Mouse (Mus musculus) neural tube, embryonic 13.5 days (tissue): ENCODE measurements around the gene Vezf1. TPM values are rescaled to one million over a fixed set of nuclear protein-coding genes. Genes with fewer than 3 reads are reported as not detected.

ENCODE experiments used
- ATAC-seq: fragments of 200-750 bp; cut with Nextera tagmentation; 2 replicates; pipeline ENCODE4 v1.8.0; 2017; ENCODE audit warnings: low read depth, mild to moderate bottlenecking, moderate TSS enrichment, moderate library complexity
- H3K27ac ChIP-seq: fragments of 300-500 bp; sonication (generic); replicated peaks from 2 replicates; pipeline ENCODE4 v1.5.1; 2015; ENCODE audit warnings: moderate library complexity, mild to moderate bottlenecking, inconsistent platforms
- H3K27me3 ChIP-seq: fragments of 300-500 bp; sonication (generic); 2 replicates; pipeline ENCODE4 v1.6.1; 2015; ENCODE audit warnings: mild to moderate bottlenecking, inconsistent platforms
- H3K36me3 ChIP-seq: fragments of 300-500 bp; sonication (generic); 2 replicates; pipeline ENCODE4 v1.6.1; 2015; ENCODE audit warnings: mild to moderate bottlenecking, inconsistent platforms
- H3K4me1 ChIP-seq: fragments of 300-500 bp; sonication (generic); replicated peaks from 2 replicates; pipeline ENCODE4 v1.6.1; 2015; ENCODE audit warnings: inconsistent platforms
- H3K4me2 ChIP-seq: fragments of 300-500 bp; sonication (generic); 2 replicates; pipeline ENCODE4 v1.6.1; 2015; ENCODE audit warnings: inconsistent platforms, mild to moderate bottlenecking, moderate library complexity
- H3K4me3 ChIP-seq: fragments of 300-500 bp; sonication (generic); 2 replicates; pipeline ENCODE4 v1.5.1; 2015; ENCODE audit warnings: mild to moderate bottlenecking, inconsistent platforms
- H3K9ac ChIP-seq: fragments of 300-500 bp; sonication (generic); 2 replicates; pipeline ENCODE4 v1.6.1; 2015; ENCODE audit warnings: moderate library complexity, mild to moderate bottlenecking, inconsistent platforms
- H3K9me3 ChIP-seq: fragments of 300-500 bp; sonication (generic); 2 replicates; pipeline ENCODE4 v1.6.1; 2016; ENCODE audit warnings: inconsistent platforms
- WGBS: fragments of 180-500 bp; shearing (Covaris S2); methylation state at CpG from one replicate; pipeline ENCODE4 v1.1.7; 2015; 5-methylcytosine and 5-hydroxymethylcytosine counted together
- polyA plus RNA-seq: library from polyadenylated mRNA; unstranded; fragments of >200 nt; fragmentation: Nextera tagmentation; extraction: Ambion mirVana; gene quantifications from 2 replicates; pipeline ENCODE4 v1.2.1, GENCODE M21; 2015

Vezf1 gene
- polyA plus RNA-seq, 1 experiment from 2014 or later: 53.9 TPM

GRCm38 (mm10) chr11:88057788-88058187 lies 10.3 kb upstream of the Vezf1 start:
- no peaks in the 10 kb centered on the region for H3K27me3 ChIP-seq
- H3K9ac ChIP-seq: no peak overlapping the region
- no peak overlapping the region for H3K4me3 ChIP-seq
- peaks cover 7% of the 10 kb centered on the region; the same call in 1 of the 2 replicates for H3K4me1 ChIP-seq
- no peak overlapping the region for H3K4me2 ChIP-seq
- H3K27ac ChIP-seq: no peak overlapping the region
- 79% methylated on average over 2 of the region's 2 CpGs for WGBS
- ATAC-seq: no peak
- H3K36me3 ChIP-seq: peaks cover 7% of the 10 kb centered on the region
- no peaks in the 10 kb centered on the region for H3K9me3 ChIP-seq

GRCm38 (mm10) chr11:88059141-88059540 lies 8.9 kb upstream of the Vezf1 start:
- 47% methylated on average over 2 of the region's 2 CpGs for WGBS
- Histone ChIP-seq H3K9ac (no peak overlapping the region), H3K27ac (no peak overlapping the region), H3K4me2 (no peak overlapping the region), H3K9me3 (no peaks in the 10 kb centered on the region), H3K4me3 (no peak overlapping the region), H3K27me3 (no peaks in the 10 kb centered on the region), H3K4me1 (no peaks in the 10 kb centered on the region), H3K36me3 (0 out of 2 replicates have a peak, but pooled peaks cover 3% of the 10 kb centered on the region)
- peak; percentile 79 for ATAC-seq

DNA sequence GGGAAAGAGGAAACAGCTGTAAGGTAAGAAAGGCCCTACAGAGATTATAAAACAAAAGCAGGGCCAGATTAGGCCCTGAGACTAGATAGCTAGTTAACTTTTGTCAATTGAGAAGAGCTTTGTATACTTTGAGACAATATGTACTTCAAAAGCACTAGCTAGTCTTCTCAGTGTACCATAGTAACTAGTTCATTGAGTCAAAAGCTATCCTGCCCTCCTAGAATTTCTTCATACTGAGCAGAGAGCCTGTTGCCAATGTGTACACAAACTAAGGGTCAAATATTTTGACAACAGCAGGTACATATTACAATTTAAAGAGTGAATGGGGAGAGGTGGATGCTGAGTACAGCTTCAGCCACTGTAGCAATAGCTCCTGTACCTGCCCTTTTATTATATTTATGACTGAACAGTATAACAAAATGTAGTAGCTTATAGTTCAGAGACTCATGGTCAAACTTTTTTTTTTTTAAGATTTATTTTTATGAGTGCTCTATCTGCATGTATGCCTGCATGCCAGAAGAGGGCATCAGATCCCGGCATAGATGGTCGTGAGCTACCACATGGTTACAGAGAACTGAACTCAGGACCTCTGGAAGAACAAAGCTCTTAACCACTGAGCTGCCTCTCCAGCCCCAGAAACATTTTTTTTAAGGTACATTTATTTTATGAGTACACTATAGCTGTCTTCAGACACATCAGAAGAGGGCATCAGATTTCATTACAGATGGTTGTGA lies 6.0 kb upstream of the Vezf1 start:
- H3K4me3 ChIP-seq: no peak overlapping the region
- 91% methylated on average over 2 of the region's 2 CpGs for WGBS

GRCm38 (mm10) chr11:88065732-88066131 lies 2.3 kb upstream of the Vezf1 start:
- no peaks in the 10 kb centered on the region for H3K27me3 ChIP-seq
- H3K9me3 ChIP-seq: no peaks in the 10 kb centered on the region
- no peak overlapping the region for H3K4me3 ChIP-seq
- no peak for ATAC-seq
- peaks cover 25% of the 10 kb centered on the region for H3K4me1 ChIP-seq
- no peak overlapping the region for H3K4me2 ChIP-seq
- no peaks in the 10 kb centered on the region for H3K36me3 ChIP-seq
- H3K9ac ChIP-seq: no peak overlapping the region
- no peak overlapping the region for H3K27ac ChIP-seq

More for the DNA sequence above, 6.0 kb upstream of the Vezf1 start:
- no peak overlapping the region for H3K9ac ChIP-seq
- H3K4me2 ChIP-seq: no peak overlapping the region
- H3K36me3 ChIP-seq: no peaks in the 10 kb centered on the region
- H3K27me3 ChIP-seq: no peaks in the 10 kb centered on the region
- no peak overlapping the region for H3K27ac ChIP-seq
- H3K9me3 ChIP-seq: no peaks in the 10 kb centered on the region
- no peak for ATAC-seq
- H3K4me1 ChIP-seq: peaks cover 6% of the 10 kb centered on the region

DNA sequence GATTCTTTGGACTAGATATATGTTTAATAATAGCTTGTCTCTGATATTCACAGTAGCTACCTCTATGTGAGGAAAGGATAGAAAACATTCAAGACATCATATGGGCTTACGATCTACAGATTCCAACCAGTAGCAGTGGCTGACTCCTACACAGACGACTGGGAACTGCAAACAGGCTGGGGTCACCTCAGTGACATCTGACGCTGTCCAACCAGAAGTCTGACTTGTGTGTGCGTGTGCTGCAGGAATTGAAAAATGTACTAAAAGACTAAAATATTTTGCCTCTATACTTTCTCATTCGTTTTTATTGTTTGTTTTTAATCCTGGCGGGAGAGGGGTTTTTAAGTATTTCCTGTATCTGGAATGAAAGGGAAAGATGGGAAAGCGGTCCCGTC lies 891 bp upstream of the Vezf1 start:
- peak overlapping the region; percentile 93 for H3K4me3 ChIP-seq
- peak overlapping the region; percentile 100 for H3K9ac ChIP-seq
- H3K4me2 ChIP-seq: peak overlapping the region; percentile 91
- H3K27ac ChIP-seq: peak overlapping the region; percentile 99
- peaks cover 40% of the 10 kb centered on the region for H3K4me1 ChIP-seq
- H3K9me3 ChIP-seq: no peaks in the 10 kb centered on the region
- ATAC-seq: no peak
- no peaks in the 10 kb centered on the region for H3K36me3 ChIP-seq
- WGBS: 2% methylated on average over 8 of the region's 8 CpGs
- no peaks in the 10 kb centered on the region for H3K27me3 ChIP-seq

GRCm38 (mm10) chr11:88068411-88069245 lies 549 bp downstream of the Vezf1 start:
- H3K27ac ChIP-seq: peak overlapping the region; percentile 99
- H3K27me3 ChIP-seq: no peaks in the 10 kb centered on the region
- WGBS: under 1% methylated on average over 51 of the region's 92 CpGs
- ATAC-seq: peak; percentile 78
- peaks cover 54% of the 10 kb centered on the region for H3K4me1 ChIP-seq
- H3K9ac ChIP-seq: peak overlapping the region; percentile 100
- H3K4me2 ChIP-seq: peak overlapping the region; percentile 91
- no peaks in the 10 kb centered on the region for H3K9me3 ChIP-seq
- peak overlapping the region; percentile 93 for H3K4me3 ChIP-seq
- H3K36me3 ChIP-seq: peaks cover 8% of the 10 kb centered on the region

DNA sequence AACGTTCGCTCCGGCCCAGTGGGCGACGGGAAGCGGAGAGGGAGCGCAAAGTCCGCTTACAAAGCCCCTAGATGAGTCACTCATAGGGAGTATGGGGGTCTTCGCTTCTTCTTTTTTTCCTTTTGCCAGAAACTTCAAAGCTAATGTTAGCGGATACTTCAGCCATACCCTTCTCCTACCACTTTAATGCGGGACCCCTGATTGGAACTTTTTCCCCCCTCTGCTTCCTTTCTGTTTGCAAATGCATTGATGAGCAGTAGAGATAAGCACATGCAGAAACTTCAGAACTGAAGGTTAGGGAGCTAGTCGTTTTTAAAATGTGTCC lies 1.1 kb downstream of the Vezf1 start:
- 0% methylated on average over 12 of the region's 12 CpGs for WGBS
- H3K9ac ChIP-seq: peak overlapping the region; percentile 100
- no peaks in the 10 kb centered on the region for H3K27me3 ChIP-seq
- H3K36me3 ChIP-seq: peaks cover 12% of the 10 kb centered on the region
- no peak for ATAC-seq
- H3K27ac ChIP-seq: peak overlapping the region; percentile 99
- H3K4me2 ChIP-seq: peak overlapping the region; percentile 91
- H3K4me1 ChIP-seq: peaks cover 59% of the 10 kb centered on the region
- no peaks in the 10 kb centered on the region for H3K9me3 ChIP-seq
- H3K4me3 ChIP-seq: peak overlapping the region; percentile 93

GRCm38 (mm10) chr11:88070392-88070791 lies 2.3 kb downstream of the Vezf1 start:
- Histone ChIP-seq H3K4me2 (peak overlapping the region; percentile 91), H3K4me3 (peak overlapping the region; percentile 93), H3K4me1 (peaks cover 69% of the 10 kb centered on the region), H3K27me3 (no peaks in the 10 kb centered on the region), H3K9ac (peak overlapping the region; percentile 100), H3K27ac (no peak overlapping the region), H3K9me3 (no peaks in the 10 kb centered on the region), H3K36me3 (peaks cover 22% of the 10 kb centered on the region)
- ATAC-seq: no peak
- 9% methylated on average over 4 of the region's 4 CpGs for WGBS

DNA sequence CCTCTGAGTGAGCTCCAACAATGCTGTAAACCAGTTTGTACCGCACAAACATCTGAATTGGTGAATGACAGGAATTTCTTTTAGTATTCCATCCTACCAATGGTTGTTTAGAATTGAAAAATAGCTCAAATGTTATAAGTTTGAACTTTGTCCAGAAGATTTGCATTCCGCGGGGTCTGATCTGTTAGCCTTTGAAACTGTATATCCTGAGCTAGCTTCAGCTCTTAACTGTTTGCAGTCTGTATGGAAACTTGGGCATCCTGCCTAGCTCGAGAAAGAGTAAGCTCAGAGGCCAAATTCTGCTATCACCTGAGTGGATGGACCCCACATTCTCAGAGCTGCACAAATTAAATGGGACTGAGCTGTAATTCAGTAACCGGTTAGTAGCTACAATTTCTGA lies 3.0 kb downstream of the Vezf1 start:
- Histone ChIP-seq H3K27ac (no peak overlapping the region), H3K36me3 (peaks cover 23% of the 10 kb centered on the region), H3K4me3 (peak overlapping the region; percentile 93), H3K27me3 (no peaks in the 10 kb centered on the region), H3K9me3 (no peaks in the 10 kb centered on the region), H3K9ac (peak overlapping the region; percentile 100), H3K4me2 (peak overlapping the region; percentile 91), H3K4me1 (peaks cover 77% of the 10 kb centered on the region)
- WGBS: 60% methylated on average over 5 of the region's 5 CpGs
- no peak for ATAC-seq

- H3K4me3 ChIP-seq: peak overlapping the region; percentile 0; the same call in 1 of the 2 replicates
- no peak overlapping the region for H3K9ac ChIP-seq
- ATAC-seq: no peak
- WGBS: 90% methylated on average over 14 of the region's 14 CpGs
- H3K36me3 ChIP-seq: peaks cover 44% of the 10 kb centered on the region
- no peak overlapping the region for H3K4me2 ChIP-seq
- H3K9me3 ChIP-seq: no peaks in the 10 kb centered on the region
- H3K27me3 ChIP-seq: no peaks in the 10 kb centered on the region
- no peak overlapping the region for H3K27ac ChIP-seq
- H3K4me1 ChIP-seq: peaks cover 67% of the 10 kb centered on the region
Observed at GRCm38 (mm10) chr11:88073343-88073875, 5.3 kb downstream of the Vezf1 start.

DNA sequence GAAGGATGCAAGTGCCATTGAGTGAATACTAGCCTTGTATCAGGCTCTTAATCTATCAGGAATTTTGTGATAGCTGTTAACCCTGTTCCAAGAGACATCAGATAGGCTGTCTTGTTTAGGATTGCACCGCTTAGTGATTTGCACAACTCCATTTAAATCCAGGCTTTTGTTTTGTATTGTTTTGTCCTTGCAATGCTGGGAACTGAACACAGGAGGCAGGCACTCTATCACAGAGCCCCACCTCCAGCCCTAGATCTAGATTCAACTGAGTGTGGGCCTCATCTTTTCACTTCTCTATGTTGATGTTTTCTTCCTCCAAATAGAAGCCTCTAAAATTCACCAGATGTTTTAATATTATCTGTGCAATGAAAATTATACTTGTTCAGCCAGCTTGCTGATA lies 7.6 kb downstream of the Vezf1 start:
- Histone ChIP-seq H3K4me1 (peaks cover 52% of the 10 kb centered on the region), H3K9me3 (no peaks in the 10 kb centered on the region), H3K4me3 (no peak overlapping the region), H3K36me3 (peaks cover 67% of the 10 kb centered on the region), H3K27me3 (no peaks in the 10 kb centered on the region), H3K27ac (no peak overlapping the region), H3K9ac (no peak overlapping the region), H3K4me2 (no peak overlapping the region)
- ATAC-seq: no peak
- WGBS: 27% methylated on average over 1 of the region's 1 CpGs

DNA sequence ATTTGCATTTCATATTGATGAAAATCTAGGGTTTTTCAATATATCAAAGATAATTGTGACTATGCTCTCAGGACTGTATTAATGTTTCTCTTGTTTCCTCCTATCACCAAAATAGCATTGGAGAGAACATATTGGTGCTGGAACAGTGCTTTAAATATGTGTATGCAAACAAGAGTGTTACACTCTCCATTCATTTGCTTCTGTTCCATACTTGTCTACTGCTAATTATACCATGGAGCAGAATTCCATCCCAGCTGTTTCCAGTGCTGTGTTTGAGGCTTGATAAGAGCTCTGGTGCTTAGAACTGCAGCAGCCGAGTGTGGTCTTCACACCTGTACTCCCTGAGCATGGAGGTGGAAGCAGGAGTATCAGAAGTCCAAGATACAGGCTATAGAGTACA lies 8.3 kb downstream of the Vezf1 start:
- no peak overlapping the region for H3K9ac ChIP-seq
- no peak overlapping the region for H3K4me3 ChIP-seq
- H3K4me2 ChIP-seq: no peak overlapping the region
- H3K36me3 ChIP-seq: peaks cover 74% of the 10 kb centered on the region
- H3K9me3 ChIP-seq: no peaks in the 10 kb centered on the region
- no peak for ATAC-seq
- WGBS: 90% methylated on average over 1 of the region's 1 CpGs
- H3K27ac ChIP-seq: no peak overlapping the region
- no peaks in the 10 kb centered on the region for H3K27me3 ChIP-seq
- peaks cover 46% of the 10 kb centered on the region for H3K4me1 ChIP-seq
